Mouse (Mus musculus) cerebellum, adult 2 months (tissue): ENCODE results near the gene Timm50.

Source experiments
- CTCF ChIP-seq: fragments of 200-500 bp; IDR thresholded peaks from 2 replicates; pipeline ENCODE4 v1.5.1; 2011; ENCODE audit warnings: low read depth, mild to moderate bottlenecking, control low read depth, low read length, moderate library complexity, borderline replicate concordance; ENCODE audit not compliant: insufficient read depth
- POLR2A ChIP-seq: fragments of 200-500 bp; IDR thresholded peaks from 2 replicates; pipeline ENCODE4 v1.6.1; 2011; ENCODE audit warnings: low read length, control low read depth, borderline replicate concordance; ENCODE audit not compliant: insufficient read depth

DNA sequence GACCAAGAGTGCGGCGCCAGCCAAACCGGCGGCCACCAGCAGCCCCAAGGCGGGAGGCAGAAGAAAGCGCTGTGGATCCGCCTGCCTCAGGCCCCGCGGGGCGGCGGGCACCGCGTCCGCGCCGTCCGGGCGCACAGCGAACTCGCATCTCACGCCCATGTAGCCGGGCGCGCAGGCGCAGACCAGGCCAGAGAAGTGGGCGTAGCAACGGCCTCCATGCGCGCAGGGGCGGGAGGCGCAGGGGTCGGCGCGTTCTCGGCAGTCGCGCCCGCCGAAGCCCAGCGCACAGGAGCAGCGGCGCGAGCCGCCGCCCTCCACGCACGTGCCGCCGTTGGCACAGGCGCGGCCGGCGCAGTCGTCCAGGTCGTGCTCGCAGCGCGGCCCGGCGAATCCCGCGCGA is 17.4 kb downstream of the Timm50 start:
- TF ChIP-seq CTCF (no peak), POLR2A (no peak)
